Mouse (Mus musculus): ENCODE results near the gene Olfr1276. TPM values are rescaled to one million over a fixed set of nuclear protein-coding genes. Genes with fewer than 3 reads are reported as not detected.

Olfr1276 gene
- total RNA-seq (2015; ENCODE audit: low replicate concordance) (not detected in 2 replicates), total RNA-seq (2017; ENCODE audit: low replicate concordance) (not detected in 2 replicates)

DNA sequence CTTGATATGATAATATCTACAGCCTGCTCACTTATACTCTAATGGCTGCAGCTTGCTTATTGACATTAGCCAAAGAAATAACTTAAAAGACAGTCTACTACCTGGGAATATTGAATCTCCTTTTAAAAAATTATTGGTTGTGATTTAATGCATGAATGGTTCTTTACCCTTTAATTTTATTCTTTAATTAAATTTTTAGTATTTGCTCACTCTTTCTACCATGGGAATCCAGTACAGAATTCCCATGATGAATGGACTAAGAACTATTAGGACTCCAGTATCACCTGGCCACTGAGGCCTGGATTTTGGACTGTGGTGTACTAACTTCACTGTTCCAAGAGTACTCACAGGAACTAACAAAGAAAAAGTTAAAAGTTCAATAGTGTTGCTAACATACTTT, at the start of gene Olfr1276:
TSS of gene Olfr1276 (plus strand) at position 301 of the 400 bp plus-strand sequence.
- no peak for ATAC-seq (replicated peaks; ENCODE audit: low FRiP score, poor library complexity, severe bottlenecking)

DNA sequence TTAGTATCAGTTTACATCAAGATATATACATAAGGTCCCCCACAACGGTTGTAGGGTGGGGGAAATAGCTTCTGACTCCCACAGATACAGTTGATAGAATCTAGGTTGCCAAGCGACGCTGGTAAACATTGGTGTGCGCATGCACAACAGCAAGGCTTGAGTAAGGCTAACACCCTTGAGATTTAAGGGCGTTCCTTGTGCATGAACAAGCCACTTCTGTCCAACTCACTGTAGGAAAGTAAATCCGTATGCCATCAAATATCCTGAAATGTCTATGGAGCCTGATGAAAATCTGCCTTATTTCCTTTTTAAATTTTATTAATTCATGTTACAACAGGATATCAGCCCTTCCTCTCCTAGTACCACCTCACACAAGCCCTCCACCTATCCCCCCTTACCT, 24.8 kb upstream of the Olfr1276 start, which contains the start of gene 4930430A15Rik:
TSS of gene 4930430A15Rik (minus strand) at position 101 of the 400 bp plus-strand sequence.
- ATAC-seq (replicated peaks; ENCODE audit: low FRiP score, poor library complexity, severe bottlenecking) = no peak

DNA sequence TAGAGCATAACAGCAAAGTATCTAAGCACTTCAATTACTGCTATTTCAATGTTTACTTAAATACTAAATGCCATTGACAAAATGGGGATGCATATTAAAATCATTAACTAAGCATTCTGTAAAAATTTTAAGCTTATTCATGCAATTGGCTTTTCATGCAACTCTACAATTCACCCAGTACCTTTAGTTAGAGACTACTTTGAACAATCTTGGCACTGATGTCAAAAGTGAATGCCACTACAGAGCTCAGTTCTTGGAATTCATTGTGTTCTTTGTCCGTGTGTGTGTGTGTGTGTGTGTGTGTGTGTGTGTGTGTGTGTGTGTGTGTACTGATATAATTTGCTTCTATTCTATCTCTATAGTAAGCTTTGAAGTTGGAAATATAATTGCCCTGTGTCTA, 19.1 kb upstream of the Olfr1276 start, which contains the start of gene Olfr1275:
TSS of gene Olfr1275 (minus strand) at position 101 of the 400 bp plus-strand sequence.
- ATAC-seq (replicated peaks; ENCODE audit: low FRiP score, poor library complexity, severe bottlenecking) = no peak

GRCm38 (mm10) chr2:111274006-111274405, 19.7 kb downstream of the Olfr1276 start, which contains the start of gene Olfr1277:
Gene Olfr1277, minus strand, starts transcription at chr2:111274106.
- ATAC-seq (replicated peaks; ENCODE audit: low FRiP score, poor library complexity, severe bottlenecking) = no peak

DNA sequence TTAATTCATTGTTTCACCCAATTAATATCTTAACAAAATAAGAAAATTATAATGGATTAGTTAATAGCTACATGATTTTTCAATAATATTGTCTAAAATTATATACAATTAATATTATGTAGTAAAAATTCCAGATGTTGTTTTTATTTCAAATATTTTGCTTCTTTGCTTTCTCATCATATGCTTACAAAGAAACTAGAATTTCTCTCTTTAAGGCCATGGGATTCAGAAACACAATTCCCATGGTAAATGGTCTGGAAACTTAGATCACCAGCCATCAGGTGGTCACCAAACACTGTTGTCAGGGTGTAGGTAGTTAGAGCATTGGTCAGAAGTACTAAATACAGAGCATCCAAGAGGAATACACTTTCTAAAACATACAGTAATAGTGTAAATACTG, 35.5 kb downstream of the Olfr1276 start, which contains the start of gene Olfr1278:
TSS of gene Olfr1278 (plus strand) at position 301 of the 400 bp plus-strand sequence.
- no peak for ATAC-seq (replicated peaks; ENCODE audit: low FRiP score, poor library complexity, severe bottlenecking)

- ATAC-seq (replicated peaks; ENCODE audit: low FRiP score, poor library complexity, severe bottlenecking) = no peak
Observed at GRCm38 (mm10) chr2:111298541-111298940, 44.2 kb downstream of the Olfr1276 start.

- ATAC-seq (replicated peaks; ENCODE audit: low FRiP score, poor library complexity, severe bottlenecking) = no peak
Observed at GRCm38 (mm10) chr2:111300374-111300773, 46.1 kb downstream of the Olfr1276 start, which contains the start of gene Olfr1279. Gene Olfr1279, plus strand, starts transcription at chr2:111300635.

Other genes starting within 250 kb of the Olfr1276 start
- gene Gm13941, start 148.5 kb upstream of the Olfr1276 start, total RNA-seq (2015; ENCODE audit: low replicate concordance) = not detected in 2 replicates
- gene Gm13941, start 148.5 kb upstream of the Olfr1276 start, total RNA-seq (2017; ENCODE audit: low replicate concordance) = not detected in 2 replicates
- not detected in 2 replicates for gene Gm15130, start 101.6 kb upstream of the Olfr1276 start, total RNA-seq (2015; ENCODE audit: low replicate concordance)
- not detected in 2 replicates for gene Gm15130, start 101.6 kb upstream of the Olfr1276 start, total RNA-seq (2017; ENCODE audit: low replicate concordance)
- not detected in 2 replicates for gene 4930430A15Rik, start 24.9 kb upstream of the Olfr1276 start, total RNA-seq (2015; ENCODE audit: low replicate concordance)
- not detected in 2 replicates for gene 4930430A15Rik, start 24.9 kb upstream of the Olfr1276 start, total RNA-seq (2017; ENCODE audit: low replicate concordance)
- gene Olfr1275, start 19.2 kb upstream of the Olfr1276 start, total RNA-seq (2015; ENCODE audit: low replicate concordance) = not detected in 2 replicates
- not detected in 2 replicates for gene Olfr1275, start 19.2 kb upstream of the Olfr1276 start, total RNA-seq (2017; ENCODE audit: low replicate concordance)
- gene Olfr1277, start 19.6 kb downstream of the Olfr1276 start, total RNA-seq (2015; ENCODE audit: low replicate concordance) = not detected in 2 replicates
- gene Olfr1277, start 19.6 kb downstream of the Olfr1276 start, total RNA-seq (2017; ENCODE audit: low replicate concordance) = not detected in 2 replicates
- gene Olfr1278, start 35.6 kb downstream of the Olfr1276 start, total RNA-seq (2015; ENCODE audit: low replicate concordance) = not detected in 2 replicates
- gene Olfr1278, start 35.6 kb downstream of the Olfr1276 start, total RNA-seq (2017; ENCODE audit: low replicate concordance) = not detected in 2 replicates
- not detected in 2 replicates for gene Olfr1279, start 46.1 kb downstream of the Olfr1276 start, total RNA-seq (2015; ENCODE audit: low replicate concordance)
- gene Olfr1279, start 46.1 kb downstream of the Olfr1276 start, total RNA-seq (2017; ENCODE audit: low replicate concordance) = not detected in 2 replicates
- gene Olfr1280, start 59.5 kb downstream of the Olfr1276 start, total RNA-seq (2015; ENCODE audit: low replicate concordance) = not detected in 2 replicates
- not detected in 2 replicates for gene Olfr1280, start 59.5 kb downstream of the Olfr1276 start, total RNA-seq (2017; ENCODE audit: low replicate concordance)
- not detected in 2 replicates for gene Olfr1281, start 72.0 kb downstream of the Olfr1276 start, total RNA-seq (2015; ENCODE audit: low replicate concordance)
- not detected in 2 replicates for gene Olfr1281, start 72.0 kb downstream of the Olfr1276 start, total RNA-seq (2017; ENCODE audit: low replicate concordance)
- gene Olfr1282, start 81.6 kb downstream of the Olfr1276 start, total RNA-seq (2015; ENCODE audit: low replicate concordance) = not detected in 2 replicates
- gene Olfr1282, start 81.6 kb downstream of the Olfr1276 start, total RNA-seq (2017; ENCODE audit: low replicate concordance) = not detected in 2 replicates
- not detected in 2 replicates for gene Olfr1283, start 112.3 kb downstream of the Olfr1276 start, total RNA-seq (2015; ENCODE audit: low replicate concordance)
- gene Olfr1283, start 112.3 kb downstream of the Olfr1276 start, total RNA-seq (2017; ENCODE audit: low replicate concordance) = not detected in 2 replicates
- gene Olfr1284, start 121.0 kb downstream of the Olfr1276 start, total RNA-seq (2015; ENCODE audit: low replicate concordance) = not detected in 2 replicates
- not detected in 2 replicates for gene Olfr1284, start 121.0 kb downstream of the Olfr1276 start, total RNA-seq (2017; ENCODE audit: low replicate concordance)
- not detected in 2 replicates for gene Olfr1286, start 168.6 kb downstream of the Olfr1276 start, total RNA-seq (2015; ENCODE audit: low replicate concordance)
- gene Olfr1286, start 168.6 kb downstream of the Olfr1276 start, total RNA-seq (2017; ENCODE audit: low replicate concordance) = not detected in 2 replicates
- gene Olfr1287, start 194.6 kb downstream of the Olfr1276 start, total RNA-seq (2015; ENCODE audit: low replicate concordance) = not detected in 2 replicates
- not detected in 2 replicates for gene Olfr1287, start 194.6 kb downstream of the Olfr1276 start, total RNA-seq (2017; ENCODE audit: low replicate concordance)
- gene Olfr1288, start 219.6 kb downstream of the Olfr1276 start, total RNA-seq (2015; ENCODE audit: low replicate concordance) = not detected in 2 replicates
- not detected in 2 replicates for gene Olfr1288, start 219.6 kb downstream of the Olfr1276 start, total RNA-seq (2017; ENCODE audit: low replicate concordance)
- not detected in 2 replicates for gene Olfr1289, start 226.3 kb downstream of the Olfr1276 start, total RNA-seq (2015; ENCODE audit: low replicate concordance)
- not detected in 2 replicates for gene Olfr1289, start 226.3 kb downstream of the Olfr1276 start, total RNA-seq (2017; ENCODE audit: low replicate concordance)
- gene Olfr1290, start 239.3 kb downstream of the Olfr1276 start, total RNA-seq (2015; ENCODE audit: low replicate concordance) = not detected in 2 replicates
- not detected in 2 replicates for gene Olfr1290, start 239.3 kb downstream of the Olfr1276 start, total RNA-seq (2017; ENCODE audit: low replicate concordance)
- gene Olfr1291-ps1, start 242.7 kb downstream of the Olfr1276 start, total RNA-seq (2015; ENCODE audit: low replicate concordance) = not detected in 2 replicates
- not detected in 2 replicates for gene Olfr1291-ps1, start 242.7 kb downstream of the Olfr1276 start, total RNA-seq (2017; ENCODE audit: low replicate concordance)